Mouse (Mus musculus) leukemia stem cell, adult 10-12 weeks (primary cell): ENCODE data around the gene Smarcd2. TPM values are rescaled to one million over a fixed set of nuclear protein-coding genes. Genes with fewer than 3 reads are reported as not detected.

Experiments
- polyA plus RNA-seq: library from polyadenylated mRNA; stranded (reverse); fragments of >175 nt; gene quantifications from 2 replicates; pipeline ENCODE4 v1.2.3, GENCODE M21; 2012; ENCODE audit warnings: low replicate concordance

Smarcd2 gene
- 47.7 and 136 TPM in 2 replicates for polyA plus RNA-seq

DNA sequence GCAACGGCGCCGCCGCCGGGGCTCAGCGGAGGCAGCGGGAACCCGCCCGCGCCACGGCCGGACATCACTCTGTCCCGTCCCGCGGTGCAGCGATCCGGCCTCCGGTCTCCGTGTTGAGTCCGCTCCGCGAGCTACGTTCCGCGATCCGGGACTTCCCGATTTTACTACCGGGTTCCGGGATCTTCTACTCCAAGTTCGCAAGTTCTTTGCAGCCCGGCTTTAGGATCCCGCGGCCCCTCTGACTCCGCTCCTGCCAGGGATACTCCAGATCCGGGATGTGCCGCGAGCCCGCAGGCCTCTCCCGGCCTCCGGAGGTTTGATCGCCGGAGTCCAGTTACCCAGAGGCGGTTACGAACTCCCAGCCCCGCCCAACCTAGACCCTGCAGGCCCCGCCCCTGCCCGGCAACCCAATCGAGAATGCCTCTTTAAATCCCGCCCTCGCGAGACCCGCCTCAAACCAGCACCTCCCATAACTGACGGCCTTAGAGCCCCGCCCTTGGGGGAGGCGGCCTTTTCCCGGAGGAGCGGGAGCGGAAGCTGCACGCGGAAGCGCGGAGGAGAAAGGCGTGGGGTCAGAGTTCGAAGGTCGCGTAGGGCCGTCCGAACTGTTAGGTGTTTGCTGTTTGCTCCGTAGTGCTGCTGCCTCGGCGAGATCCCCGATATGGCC is at the start of gene Smarcd2:
Gene Smarcd2, minus strand, starts transcription at position 329 of the 667 bp plus-strand sequence.

DNA sequence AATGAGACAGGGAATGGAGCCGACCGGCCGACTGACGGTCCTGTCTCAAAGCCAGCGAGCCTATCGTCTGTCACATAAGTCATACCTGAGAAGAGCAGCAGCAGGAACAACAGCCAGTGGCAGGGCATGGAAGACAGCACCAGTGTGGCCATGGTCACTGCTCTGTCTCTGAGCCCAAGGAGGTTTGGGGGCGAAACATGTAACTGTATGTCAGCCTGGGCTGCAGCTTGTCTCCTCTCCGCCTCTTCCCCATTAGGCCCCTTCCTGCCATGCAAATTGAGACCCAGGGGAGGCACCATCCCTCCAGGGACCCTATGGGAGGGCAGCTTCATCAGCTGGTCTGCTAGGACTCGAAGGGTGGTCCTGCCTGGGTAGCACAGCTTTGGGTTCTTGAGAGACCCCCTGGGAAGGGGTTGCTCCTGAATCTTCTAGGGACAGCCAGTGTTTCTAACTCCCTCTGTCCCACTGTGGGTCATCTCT is 41.6 kb upstream of the Smarcd2 start, which contains the start of gene Cd79b:
Gene Cd79b, minus strand, starts transcription at position 430 of the 480 bp plus-strand sequence.

DNA sequence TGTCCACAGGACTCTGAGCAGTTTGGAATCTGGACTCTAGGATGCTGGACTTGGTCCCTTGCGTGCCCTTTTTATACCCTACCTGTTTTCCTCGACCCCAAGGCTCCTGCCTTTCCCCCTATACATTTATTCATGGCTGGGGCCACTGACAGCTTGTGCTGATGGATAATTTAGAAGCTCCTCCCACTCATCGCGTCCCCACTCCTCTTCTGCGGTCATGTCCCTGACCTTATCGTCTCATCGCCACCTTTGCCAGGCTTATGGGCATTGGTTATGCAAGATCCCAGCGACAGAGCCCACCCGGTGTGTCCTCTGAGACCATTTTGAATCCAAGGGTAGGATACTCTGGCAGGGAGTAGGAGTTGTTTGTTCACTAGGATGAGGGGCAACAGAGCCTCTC is 29.0 kb upstream of the Smarcd2 start, which contains the start of gene Gh:
Gene Gh, minus strand, starts transcription at position 101 of the 400 bp plus-strand sequence.

DNA sequence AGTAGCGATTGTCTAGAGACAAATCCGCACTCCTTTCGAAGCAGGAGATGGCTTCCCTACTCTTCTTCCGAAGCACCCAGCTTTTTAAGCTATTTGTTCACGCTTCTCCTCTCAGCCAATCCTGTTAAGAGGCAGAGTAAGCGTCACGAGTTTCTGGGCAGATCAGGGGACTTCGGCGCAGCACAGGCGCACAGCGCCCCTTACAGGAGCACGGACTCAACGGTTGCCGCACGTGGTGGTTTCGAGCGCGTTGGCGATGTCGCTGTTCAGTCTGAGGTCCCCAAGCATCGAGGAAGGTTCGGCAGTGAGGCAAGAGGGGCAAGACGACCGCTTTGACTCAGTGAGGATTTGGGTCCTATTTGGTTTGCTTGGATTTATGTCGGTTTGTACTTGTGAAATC is 3.7 kb upstream of the Smarcd2 start, which contains the start of gene Tcam1:
Gene Tcam1, plus strand, starts transcription at position 219 of the 400 bp plus-strand sequence.

GRCm38 (mm10) chr11:106255685-106256451 is 16.9 kb downstream of the Smarcd2 start, which contains the start of the genes Ftsj3 and Psmc5:
Ftsj3 (minus strand) TSS chr11:106256079.
Psmc5 (plus strand) TSS chr11:106256154.

GRCm38 (mm10) chr11:106216730-106217490 is 55.9 kb downstream of the Smarcd2 start, which contains the start of gene Ddx42:
Ddx42 (plus strand) TSS chr11:106216926.

DNA sequence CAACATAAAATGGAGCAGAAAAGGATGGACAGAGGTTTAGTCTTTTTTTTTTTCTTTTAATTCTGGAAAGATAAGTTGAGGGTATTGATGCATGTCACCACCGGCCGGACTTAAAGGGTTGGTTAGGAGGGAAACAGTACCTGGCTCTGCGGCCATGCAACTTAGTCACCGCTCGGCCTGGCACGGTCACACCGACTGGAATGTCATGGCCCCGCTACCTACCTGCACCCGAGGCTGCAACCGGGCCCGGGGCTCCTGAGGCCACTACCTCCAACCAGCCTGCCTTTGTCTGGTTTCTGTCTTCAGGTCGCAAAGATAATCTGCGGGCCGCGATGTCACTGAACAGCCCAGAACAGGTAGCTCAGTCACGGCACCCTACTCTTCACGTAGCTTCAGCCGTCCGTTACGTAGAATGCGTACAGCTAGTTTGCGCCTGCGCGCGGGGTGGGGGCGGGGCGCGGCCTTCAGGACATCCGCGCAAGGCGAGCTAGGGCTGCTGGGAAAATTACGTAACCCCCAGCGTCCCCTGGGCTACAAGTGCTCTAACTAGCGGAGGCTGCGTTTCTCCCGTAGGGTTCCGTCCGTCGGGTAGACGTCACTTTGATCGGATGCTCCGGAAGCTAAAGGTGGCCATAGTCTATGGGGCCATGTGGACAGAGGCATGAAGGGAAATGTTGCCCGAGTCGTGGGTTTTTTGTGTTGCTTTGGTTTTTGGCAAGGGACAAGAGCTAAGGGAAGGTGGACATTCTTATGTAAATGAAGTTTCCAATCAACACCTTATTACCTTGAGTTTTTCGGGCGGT is 56.6 kb downstream of the Smarcd2 start, which contains the start of gene Ccdc47:
Gene Ccdc47, minus strand, starts transcription at position 418 of the 803 bp plus-strand sequence.

Other genes starting within 250 kb of the Smarcd2 start
- gene Dcaf7, start 236.1 kb downstream of the Smarcd2 start, polyA plus RNA-seq, result 34.4 and 37.9 TPM in 2 replicates
- 15.6 and 22.6 TPM in 2 replicates for gene Taco1, start 206.9 kb downstream of the Smarcd2 start, polyA plus RNA-seq
- gene Map3k3, start 188.4 kb downstream of the Smarcd2 start, polyA plus RNA-seq, result 4.8 and 5.7 TPM in 2 replicates
- gene Gm10840, start 112.1 kb downstream of the Smarcd2 start, polyA plus RNA-seq, result not detected in 2 replicates
- gene Limd2, start 112.1 kb downstream of the Smarcd2 start, polyA plus RNA-seq, result 142 and 144 TPM in 2 replicates
- 49.2 and 63.9 TPM in 2 replicates for gene Strada, start 70.8 kb downstream of the Smarcd2 start, polyA plus RNA-seq
- gene Ccdc47, start 56.6 kb downstream of the Smarcd2 start, polyA plus RNA-seq, result 0.83 and 1.2 TPM in 2 replicates
- gene Ddx42, start 56.0 kb downstream of the Smarcd2 start, polyA plus RNA-seq, result 7.5 and 8.1 TPM in 2 replicates
- 3.1 and 16.8 TPM in 2 replicates for gene Ftsj3, start 16.9 kb downstream of the Smarcd2 start, polyA plus RNA-seq
- 8.9 and 18.7 TPM in 2 replicates for gene Psmc5, start 16.8 kb downstream of the Smarcd2 start, polyA plus RNA-seq
- gene Tcam1, start 3.7 kb upstream of the Smarcd2 start, polyA plus RNA-seq, result 0.06 and 0.07 TPM in 2 replicates
- 0.21 TPM in 1 of 2 replicates, not detected in the other for gene Gh, start 28.9 kb upstream of the Smarcd2 start, polyA plus RNA-seq
- gene Cd79b, start 41.8 kb upstream of the Smarcd2 start, polyA plus RNA-seq, result 49.5 and 90.7 TPM in 2 replicates
- 0.25 and 0.68 TPM in 2 replicates for gene Scn4a, start 80.3 kb upstream of the Smarcd2 start, polyA plus RNA-seq
- 0.65 TPM in 1 of 2 replicates, not detected in the other for gene Prr29, start 92.5 kb upstream of the Smarcd2 start, polyA plus RNA-seq
- 11.7 and 25.0 TPM in 2 replicates for gene Icam2, start 115.1 kb upstream of the Smarcd2 start, polyA plus RNA-seq
- 4.1 and 6.1 TPM in 2 replicates for gene Ern1, start 214.9 kb upstream of the Smarcd2 start, polyA plus RNA-seq